Mouse (Mus musculus): ENCODE results near the gene Gm3854. TPM values are rescaled to one million over a fixed set of nuclear protein-coding genes. Genes with fewer than 3 reads are reported as not detected.

The Gm3854 gene
- total RNA-seq, 2 experiments from 2014 or later, result 7.6 to 9.4 TPM

DNA sequence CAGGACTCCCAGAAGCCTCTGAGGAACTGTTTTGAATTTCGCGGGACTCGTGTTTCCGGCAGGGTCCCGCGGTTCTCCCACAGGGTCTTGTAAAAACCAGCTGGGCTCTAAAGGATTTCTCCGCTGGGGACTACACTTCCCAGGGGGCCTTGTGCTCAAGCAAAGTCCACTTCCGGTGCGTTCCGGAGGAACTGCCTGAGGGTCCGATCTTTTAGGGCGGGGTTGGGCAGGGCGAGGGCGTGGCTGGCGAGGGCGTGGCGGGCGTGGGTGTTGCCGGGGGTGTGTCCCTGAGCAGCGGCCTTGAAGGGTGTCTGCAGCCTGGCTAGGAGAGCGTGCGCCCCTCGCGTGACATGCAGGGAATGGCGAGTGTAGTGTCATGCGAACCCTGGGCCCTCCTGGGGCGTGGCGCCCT is 39.5 kb downstream of the Gm3854 start, which contains the start of gene Zfp28:
Zfp28 (plus strand) TSS at position 252 of the 412 bp plus-strand sequence.
- intact Hi-C loops (cut with DNase I), result no loop called here
- DNase-seq, result peak; percentile 97

DNA sequence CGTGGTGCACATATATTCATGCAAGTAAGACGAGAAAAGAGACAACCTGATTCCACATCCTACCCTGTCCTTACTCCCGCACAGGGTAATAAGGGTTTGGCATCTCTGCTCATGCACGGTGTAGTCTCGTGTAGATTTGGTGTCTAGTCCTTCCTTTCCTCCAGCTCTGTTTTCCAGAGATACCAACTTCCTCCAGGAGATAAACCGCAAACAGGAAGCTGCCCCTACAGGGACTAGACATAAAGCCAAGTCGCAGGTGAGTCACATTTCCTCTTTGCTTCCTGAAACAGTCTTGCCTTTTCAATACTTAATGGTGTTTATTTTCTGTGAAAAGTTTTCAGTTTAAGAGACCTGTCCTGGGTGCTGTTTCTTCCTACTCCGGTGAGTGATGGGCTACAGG is 40.5 kb downstream of the Gm3854 start:
- intact Hi-C loops (cut with DNase I), result no loop called here
- DNase-seq, result no peak

DNA sequence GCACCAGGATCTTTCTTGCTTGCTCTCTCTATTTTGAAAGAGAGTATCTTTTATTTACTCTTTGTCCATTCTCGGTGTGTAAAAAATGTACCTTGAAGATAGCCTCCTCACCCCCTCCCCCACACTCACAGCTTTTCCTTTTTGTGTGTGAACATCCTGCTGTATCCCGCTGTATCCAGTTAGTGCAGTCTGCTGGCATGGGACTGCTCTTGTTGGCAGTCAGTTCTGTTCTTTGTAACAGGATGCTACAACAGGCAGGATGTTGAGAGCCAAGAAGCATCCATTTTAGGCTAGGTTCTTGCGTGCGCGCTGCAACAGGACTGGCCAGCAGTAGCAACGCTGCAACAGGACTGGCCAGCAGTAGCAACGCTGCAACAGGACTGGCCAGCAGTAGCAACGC is 43.4 kb downstream of the Gm3854 start:
- no peak for DNase-seq
- intact Hi-C loops (cut with DNase I), result no loop called here

DNA sequence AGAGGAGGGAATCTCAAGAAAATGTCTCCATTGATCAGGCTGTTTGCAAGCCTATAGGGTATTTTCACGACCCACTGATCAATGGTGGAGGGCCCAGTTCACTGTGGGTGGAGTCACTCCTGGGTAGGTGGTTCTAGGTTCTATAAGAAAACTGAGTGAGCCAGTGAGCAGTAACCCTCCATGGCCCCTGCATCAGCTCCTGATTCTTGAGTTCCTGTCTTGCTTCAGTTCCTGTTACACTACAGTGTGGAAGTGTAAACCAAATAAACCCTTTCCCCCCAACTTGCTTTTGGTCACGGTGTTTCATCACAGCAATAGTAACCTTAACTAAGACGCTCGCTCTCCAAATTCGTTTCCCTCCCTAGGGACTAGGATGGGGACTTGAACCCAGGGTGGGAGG is 45.4 kb downstream of the Gm3854 start:
- DNase-seq, result no peak
- intact Hi-C loops (cut with DNase I), result no loop called here

DNA sequence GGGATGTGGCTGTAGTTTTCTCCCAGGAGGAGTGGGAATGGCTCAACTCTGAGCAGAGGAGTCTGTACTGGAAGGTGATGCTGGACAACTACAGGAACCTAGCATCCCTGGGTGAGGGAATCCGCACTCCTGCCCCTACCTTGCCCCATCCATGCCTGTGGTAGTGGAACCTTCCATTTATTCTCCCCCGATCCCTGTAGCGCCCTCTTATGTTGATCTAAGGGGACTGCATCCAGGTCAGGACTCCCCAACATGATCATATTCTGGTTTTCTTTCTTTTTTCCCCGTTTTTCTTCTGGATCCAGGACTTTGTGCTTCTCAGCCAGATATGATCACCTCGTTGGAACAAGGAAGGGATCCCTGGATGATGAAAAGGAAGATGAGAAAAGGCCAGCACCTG is 45.9 kb downstream of the Gm3854 start:
- DNase-seq, result no peak
- intact Hi-C loops (cut with DNase I), result no loop called here

DNA sequence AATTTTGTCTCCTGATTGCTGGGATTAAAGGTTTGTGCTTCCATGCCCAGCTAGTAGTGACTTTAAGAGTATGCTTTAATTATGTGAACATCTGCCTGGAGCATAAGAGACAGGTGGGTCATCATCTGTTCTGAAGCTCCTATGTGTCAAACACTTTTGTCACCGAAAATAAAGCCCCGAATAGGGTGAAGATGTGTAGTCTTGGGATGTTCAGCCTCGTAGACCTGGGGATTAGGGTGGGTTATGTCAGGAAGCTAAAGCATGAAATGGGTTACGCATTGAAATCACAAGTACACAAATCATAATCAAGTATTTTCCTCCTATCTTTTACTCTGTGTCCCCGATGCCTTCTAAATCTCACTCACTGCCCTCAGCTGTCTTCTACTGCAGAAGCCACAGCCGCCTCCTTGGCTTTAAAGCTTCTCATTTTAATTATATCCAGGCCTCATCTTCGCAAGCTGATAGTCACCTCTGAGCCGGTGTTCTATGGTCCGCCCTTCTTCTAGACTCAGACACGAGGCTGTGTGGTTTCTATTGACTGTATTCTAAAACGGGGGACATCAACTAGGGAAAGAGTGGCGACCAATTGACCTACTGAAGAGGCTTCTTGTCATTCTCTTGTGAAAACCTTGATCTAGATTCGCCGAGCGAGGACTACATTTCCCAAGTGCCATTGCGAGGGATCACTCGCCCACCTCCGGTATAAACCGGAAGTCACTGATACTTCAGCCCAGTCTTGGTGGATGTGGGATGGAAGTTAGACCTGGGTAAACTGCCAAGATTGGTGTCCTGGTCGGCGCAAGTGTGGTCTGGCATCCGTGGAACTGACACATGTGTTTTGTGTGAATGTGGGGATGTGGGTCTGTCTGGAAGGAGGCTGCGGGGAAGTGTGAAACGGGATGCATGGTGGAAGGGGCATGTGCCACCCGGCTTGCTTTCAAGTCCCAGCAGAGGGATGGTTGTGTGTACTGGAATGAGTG is 54.7 kb downstream of the Gm3854 start, which contains the start of gene Smim17:
Smim17 (plus strand) TSS at position 720 of the 980 bp plus-strand sequence.
- intact Hi-C loops (cut with DNase I), result no loop called here
- DNase-seq, result peak; percentile 61

Other genes starting within 250 kb of the Gm3854 start
- 10 to 100 TPM; 35.1 to 36.1 TPM for gene Zfp787, start 187.8 kb upstream of the Gm3854 start, total RNA-seq (2021)
- 10 to 100 TPM; 66.3 to 68.0 TPM for gene Zfp444, start 171.5 kb upstream of the Gm3854 start, total RNA-seq (2021)
- gene Galp, start 146.7 kb upstream of the Gm3854 start, total RNA-seq (2021), result not detected
- gene Zscan5b, start 121.5 kb upstream of the Gm3854 start, total RNA-seq (2021), result not detected
- gene Epp13, start 91.0 kb upstream of the Gm3854 start, total RNA-seq (2021), result not detected
- 10 to 100 TPM; 10.1 to 12.2 TPM for gene Zfp667, start 57.2 kb upstream of the Gm3854 start, total RNA-seq (2021)
- gene Zfp583, start 12.5 kb upstream of the Gm3854 start, total RNA-seq (2021), result 10 to 100 TPM; 14.9 to 17.2 TPM
- gene Zfp78, start 19.5 kb downstream of the Gm3854 start, total RNA-seq (2021), result 1 to 10 TPM; 4.3 to 5.6 TPM
- 10 to 100 TPM; 17.7 to 18.0 TPM for gene Zfp28, start 39.5 kb downstream of the Gm3854 start, total RNA-seq (2021)
- gene Smim17, start 55.0 kb downstream of the Gm3854 start, total RNA-seq (2021), result 10 to 100 TPM; 12.2 to 16.6 TPM
- under 1 TPM; 0.44 to 0.56 TPM for gene Gm20715, start 66.5 kb downstream of the Gm3854 start, total RNA-seq (2021)
- gene Olfr1344, start 94.9 kb downstream of the Gm3854 start, total RNA-seq (2021), result under 1 TPM in 1 of 2 experiments, not detected in 1; 0.54 TPM
- gene Olfr1336, start 112.4 kb downstream of the Gm3854 start, total RNA-seq (2021), result under 1 TPM in 1 of 2 experiments, not detected in 1; 0.06 TPM
- gene Olfr1346, start 123.3 kb downstream of the Gm3854 start, total RNA-seq (2021), result not detected
- gene Olfr5, start 143.2 kb downstream of the Gm3854 start, total RNA-seq (2021), result not detected
- not detected for gene Olfr1347, start 156.0 kb downstream of the Gm3854 start, total RNA-seq (2021)
- gene Olfr1348, start 165.0 kb downstream of the Gm3854 start, total RNA-seq (2021), result not detected
- gene Olfr1349, start 179.2 kb downstream of the Gm3854 start, total RNA-seq (2021), result not detected
- gene Olfr1350, start 221.1 kb downstream of the Gm3854 start, total RNA-seq (2021), result not detected